Mouse (Mus musculus): ENCODE data around the gene Gstp1.

- TF ChIP-seq CTCF (IDR thresholded peaks at IDR 0.05; ENCODE audit: borderline replicate concordance, insufficient read depth, low read length) (no peak), POLR2A (IDR thresholded peaks at IDR 0.05; ENCODE audit: low read depth, low read length) (no peak)
These were observed 19.7 kb downstream of the Gstp1 start for GRCm38 (mm10) chr19:4017921-4018587.
